Mouse (Mus musculus) erythroblast, embryonic 14.5 days (primary cell): ENCODE data around the gene Nr2c1.

ENCODE experiments used
- GATA1 ChIP-seq: IDR thresholded peaks from 2 replicates; pipeline ENCODE4 v1.6.1; 2012; ENCODE audit warnings: low read length, inconsistent platforms, mixed read lengths
- TAL1 ChIP-seq: IDR thresholded peaks from 3 replicates; pipeline ENCODE4 v1.6.1; 2012; ENCODE audit warnings: low read length, inconsistent platforms, mixed read lengths

DNA sequence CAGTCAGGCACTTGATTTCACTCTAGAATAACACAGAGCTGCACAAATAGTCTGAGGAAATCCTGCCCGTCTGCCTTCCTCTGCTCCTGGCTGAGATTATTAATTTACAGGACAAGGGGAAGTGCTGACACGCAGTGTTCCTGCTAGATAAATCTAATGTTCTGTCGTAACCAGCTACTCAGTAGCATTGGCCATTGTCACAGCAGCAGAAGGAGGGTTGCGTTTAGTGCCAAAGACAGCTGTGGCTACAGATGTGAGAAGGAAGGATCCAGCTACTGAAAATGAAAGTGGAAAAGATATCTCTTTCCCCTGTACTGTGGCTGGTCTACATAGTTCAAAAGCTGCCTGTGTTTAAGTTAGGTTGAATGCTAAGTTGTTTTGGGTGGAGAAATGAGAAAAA is 40.7 kb upstream of the Nr2c1 start:
- TF ChIP-seq TAL1 (no peak), GATA1 (no peak)
